Mouse (Mus musculus) inflammation-experienced regulatory T-cells, adult 6 months (primary cell): Measurements from ENCODE around the gene Rab27a. TPM values are rescaled to one million over a fixed set of nuclear protein-coding genes. Genes with fewer than 3 reads are reported as not detected.

Source experiments
- ATAC-seq: one replicate; pipeline ENCODE4 v1.8.0; 2017
- polyA plus RNA-seq, 3 experiments: library from polyadenylated mRNA; unstranded; fragments of 100-300 nt; shearing (Covaris generic); gene quantifications; one replicate each; pipeline ENCODE4 v1.2.1; 2017

The Rab27a gene
- 10 to 100 TPM; 36.2 to 83.0 (median 39.9) TPM for polyA plus RNA-seq

DNA sequence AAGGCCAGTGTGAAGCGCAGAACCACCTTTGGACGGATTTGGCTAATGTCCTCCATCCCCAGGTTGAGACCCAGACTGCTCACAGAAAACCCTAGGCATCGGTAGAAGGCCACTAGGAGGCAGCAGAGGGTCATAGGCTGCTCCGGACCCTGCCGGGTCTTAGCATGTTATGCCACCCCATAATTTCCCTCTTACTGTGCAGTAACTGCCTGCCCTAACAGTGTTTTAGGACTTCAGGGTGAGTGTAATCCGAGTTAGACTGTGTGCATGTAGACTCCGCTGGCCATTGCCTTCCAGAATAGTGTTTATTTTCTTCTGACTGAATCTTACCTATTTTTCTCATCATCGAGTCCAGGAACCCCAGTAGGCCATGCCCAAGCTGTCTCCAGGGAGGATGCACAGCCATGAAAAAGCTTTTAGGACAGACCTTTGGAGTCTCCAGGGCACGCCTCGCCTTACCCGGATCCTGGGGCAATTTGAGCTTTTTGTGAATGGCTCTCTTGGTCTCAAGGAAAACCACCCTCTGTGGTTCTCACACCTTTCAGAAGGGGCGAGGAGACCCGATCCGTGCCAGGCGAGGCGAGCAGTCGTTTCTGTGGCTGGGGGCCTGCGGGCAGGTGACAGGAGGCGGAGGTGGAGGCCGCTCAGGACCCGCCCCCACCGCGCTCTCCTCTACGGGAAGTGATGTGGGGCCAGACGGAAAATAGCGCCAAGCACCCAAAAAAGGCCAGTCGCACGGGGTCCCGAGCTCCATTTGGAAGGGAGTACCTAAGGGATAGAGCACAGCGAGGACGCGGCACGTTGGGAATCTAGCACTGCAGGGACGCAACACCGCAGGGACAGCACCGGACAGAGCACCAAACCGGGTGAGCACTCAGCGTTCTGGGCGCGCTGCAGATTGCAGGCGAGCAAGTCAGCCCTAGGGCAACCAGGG, at the start of gene Rab27a:
Gene Rab27a, plus strand, starts transcription at position 709 of the 934 bp plus-strand sequence.
- peak; percentile 76 for ATAC-seq

- ATAC-seq = no peak
Observed at GRCm38 (mm10) chr9:72996167-72996566, 48.5 kb upstream of the Rab27a start.

GRCm38 (mm10) chr9:72996806-72997205, 47.8 kb upstream of the Rab27a start:
- ATAC-seq = no peak

DNA sequence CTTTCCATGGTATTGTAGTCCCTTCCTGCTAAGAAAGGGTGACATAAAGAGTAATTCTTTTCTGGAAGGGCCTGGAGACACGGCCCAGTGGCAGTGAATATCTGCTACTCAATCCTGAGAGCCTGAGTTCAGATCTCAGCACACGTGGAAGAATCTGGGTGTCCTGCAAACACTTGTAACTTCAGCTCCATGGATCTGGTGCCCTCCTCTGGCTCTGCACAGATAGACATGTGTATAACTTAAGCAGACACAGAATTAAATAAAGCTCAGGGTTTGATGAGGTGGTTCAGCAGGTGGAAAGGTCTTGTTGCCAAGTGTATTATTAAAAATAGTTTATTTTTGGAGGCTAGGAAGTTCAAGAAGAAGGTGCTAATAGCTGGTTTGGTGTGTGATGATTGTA, 44.2 kb upstream of the Rab27a start:
- no peak for ATAC-seq

- ATAC-seq = no peak
Observed at GRCm38 (mm10) chr9:73001314-73002011, 43.2 kb upstream of the Rab27a start.

DNA sequence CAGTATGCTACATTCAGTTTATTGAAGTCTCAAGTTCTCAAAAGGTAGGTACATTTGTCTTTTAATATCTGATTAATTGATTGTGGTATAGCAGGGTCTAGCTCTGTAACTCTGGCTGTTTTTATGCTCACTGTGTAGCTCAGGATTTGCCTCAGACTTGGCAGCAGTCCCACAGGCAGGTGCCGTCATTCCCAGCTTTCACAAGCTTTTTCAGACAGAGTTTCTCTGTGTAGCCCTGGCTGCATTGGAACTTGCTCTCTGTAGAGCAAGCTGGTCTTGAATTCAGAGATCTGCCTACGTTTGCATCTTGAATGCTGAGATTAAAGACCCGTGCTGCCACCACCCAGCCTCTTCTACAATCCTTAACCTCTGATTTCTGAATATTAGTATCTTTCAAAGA, 42.5 kb upstream of the Rab27a start:
- no peak for ATAC-seq

- ATAC-seq = no peak
Observed at GRCm38 (mm10) chr9:73004076-73004475, 40.6 kb upstream of the Rab27a start.

DNA sequence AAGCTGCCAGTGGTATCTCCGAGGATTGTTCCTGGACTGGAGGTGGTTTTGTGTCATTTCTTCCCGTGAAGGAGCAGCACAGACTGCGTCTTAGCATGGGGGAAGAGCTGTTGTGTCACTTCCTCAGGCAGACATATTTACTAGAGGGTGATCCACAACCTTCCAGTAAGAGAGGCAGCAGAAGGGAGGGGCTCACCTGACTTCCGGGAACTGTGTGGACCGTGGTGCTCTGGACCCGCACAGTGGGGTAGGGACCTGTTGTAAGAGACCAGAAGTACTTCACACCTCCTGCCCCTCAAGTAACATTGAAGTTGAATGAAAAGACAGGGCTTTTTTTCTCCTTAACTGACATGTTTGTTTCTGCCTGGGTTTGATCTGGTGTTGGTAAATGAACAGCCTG, 39.5 kb upstream of the Rab27a start:
- no peak for ATAC-seq

GRCm38 (mm10) chr9:73006175-73006574, 38.5 kb upstream of the Rab27a start:
- ATAC-seq = no peak

GRCm38 (mm10) chr9:73008384-73008783, 36.3 kb upstream of the Rab27a start:
- ATAC-seq = no peak

DNA sequence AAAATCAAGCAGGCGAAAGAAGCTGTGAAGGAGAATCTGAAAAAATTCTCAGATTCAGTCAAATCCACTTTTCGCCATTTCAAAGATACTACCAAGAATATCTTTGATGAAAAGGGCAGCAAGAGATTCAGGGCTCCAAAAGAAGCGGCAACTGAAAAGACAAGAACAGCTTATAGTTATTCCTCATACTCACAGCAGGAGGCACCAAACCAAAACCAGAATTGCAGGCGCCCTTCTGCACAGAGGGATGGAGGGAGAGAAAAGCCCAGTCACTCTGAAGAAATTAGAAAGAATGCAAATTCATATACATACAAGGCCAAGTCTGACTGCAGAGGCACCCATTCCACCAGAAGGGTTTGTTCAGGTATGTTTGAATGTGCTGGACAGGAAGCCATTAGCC, 32.0 kb upstream of the Rab27a start:
- ATAC-seq = no peak

DNA sequence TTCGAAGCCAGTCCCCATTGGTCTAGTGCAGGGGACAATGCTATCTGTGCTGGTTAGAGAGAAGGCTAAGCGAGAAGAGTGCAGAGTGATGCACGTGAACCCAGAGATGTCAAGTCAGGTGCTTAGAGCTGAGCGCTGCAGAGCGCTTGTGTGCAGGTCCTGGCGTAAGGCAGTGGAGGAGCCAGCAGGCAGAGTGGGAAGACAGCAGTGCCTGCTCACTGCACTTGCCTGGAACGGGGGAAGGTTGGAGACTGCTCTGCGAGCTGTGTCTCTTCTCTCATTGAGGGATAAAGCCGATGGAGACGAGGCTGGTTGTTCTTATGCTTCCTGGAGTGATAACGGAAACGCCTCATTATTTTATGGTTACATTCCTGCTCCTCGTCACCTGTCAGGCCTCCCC, 29.9 kb upstream of the Rab27a start:
- ATAC-seq = no peak

DNA sequence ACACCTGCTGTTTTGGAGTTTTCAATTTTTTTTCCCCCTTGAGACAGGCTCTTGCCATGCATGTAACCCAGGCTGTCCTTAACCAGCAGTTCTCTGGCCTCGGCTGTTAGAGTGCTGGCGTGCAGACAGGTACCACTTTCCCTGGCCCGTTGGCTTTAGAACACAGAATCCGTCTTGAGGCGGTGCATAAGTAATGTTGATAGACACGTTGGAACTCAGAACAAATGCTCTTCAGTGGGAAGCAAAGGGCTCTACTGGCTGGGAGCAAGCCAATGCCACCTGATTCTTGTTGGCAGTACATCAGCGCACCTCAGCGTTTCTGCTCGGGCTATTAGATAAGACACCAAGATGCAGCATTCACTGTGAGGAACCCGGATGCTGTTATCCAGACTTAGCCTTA, 24.8 kb upstream of the Rab27a start:
- ATAC-seq = no peak

- no peak for ATAC-seq
Observed at GRCm38 (mm10) chr9:73020566-73021097, 24.0 kb upstream of the Rab27a start.

DNA sequence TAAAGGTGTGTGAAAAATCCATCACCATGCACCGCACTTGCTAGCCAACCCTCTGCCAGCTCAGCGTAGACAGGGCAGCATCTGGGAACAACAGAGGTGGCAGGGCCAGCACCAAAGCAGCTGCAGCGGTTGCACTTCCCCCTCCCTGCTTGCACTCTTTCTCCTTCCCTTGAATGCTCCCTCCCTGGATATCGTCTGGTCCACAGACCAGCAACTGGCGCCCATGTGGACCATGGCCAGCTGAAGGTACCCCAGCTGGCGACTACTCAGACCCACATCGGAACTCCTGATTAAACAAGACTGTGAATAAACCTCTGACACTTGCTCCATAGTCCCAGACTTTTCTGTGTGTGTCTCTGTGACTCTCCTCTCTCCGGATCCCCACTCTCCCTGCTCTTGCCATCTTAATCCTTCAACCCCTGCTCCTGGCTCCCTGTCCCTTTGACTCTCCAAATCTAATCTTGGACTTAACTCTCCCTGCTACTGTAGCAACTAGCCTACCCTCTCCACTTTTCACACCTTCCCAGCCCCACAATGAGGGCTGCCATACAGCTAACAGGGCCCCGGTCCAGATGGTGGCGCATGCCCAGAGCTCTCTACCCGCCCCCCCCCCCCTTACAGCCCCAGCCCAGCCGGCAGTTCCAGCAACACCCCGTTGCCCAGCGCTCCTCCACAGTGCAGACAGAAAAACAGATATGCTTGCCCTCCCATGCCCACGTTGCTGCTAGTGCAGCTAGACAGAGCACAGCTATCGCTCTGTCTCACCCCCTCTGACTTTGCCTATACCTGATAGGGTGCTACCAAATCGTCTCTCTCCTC, 18.6 kb upstream of the Rab27a start:
- no peak for ATAC-seq

GRCm38 (mm10) chr9:73030443-73030842, 14.2 kb upstream of the Rab27a start:
- ATAC-seq = no peak

DNA sequence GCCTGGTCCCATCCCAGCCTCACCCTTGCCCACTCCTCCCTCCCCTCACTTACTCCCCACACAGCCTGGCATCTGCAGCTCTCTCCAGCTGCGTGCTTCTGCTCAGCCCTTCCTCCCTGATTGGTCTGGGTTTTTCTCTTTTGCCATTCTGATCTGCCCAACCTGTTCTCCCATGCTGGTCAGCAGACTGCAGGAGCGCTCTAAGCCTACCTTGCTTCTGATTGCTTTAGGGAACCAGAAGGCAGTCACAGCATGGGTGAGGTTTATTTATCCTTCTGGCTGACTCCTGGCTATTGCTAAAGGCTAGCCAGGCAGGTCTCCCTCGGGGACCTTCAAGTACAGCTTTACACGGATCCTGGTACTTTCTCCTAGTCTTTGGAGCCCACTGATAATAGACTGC, 13.2 kb upstream of the Rab27a start:
- ATAC-seq = no peak

GRCm38 (mm10) chr9:73033406-73033805, 11.2 kb upstream of the Rab27a start:
- ATAC-seq = no peak

DNA sequence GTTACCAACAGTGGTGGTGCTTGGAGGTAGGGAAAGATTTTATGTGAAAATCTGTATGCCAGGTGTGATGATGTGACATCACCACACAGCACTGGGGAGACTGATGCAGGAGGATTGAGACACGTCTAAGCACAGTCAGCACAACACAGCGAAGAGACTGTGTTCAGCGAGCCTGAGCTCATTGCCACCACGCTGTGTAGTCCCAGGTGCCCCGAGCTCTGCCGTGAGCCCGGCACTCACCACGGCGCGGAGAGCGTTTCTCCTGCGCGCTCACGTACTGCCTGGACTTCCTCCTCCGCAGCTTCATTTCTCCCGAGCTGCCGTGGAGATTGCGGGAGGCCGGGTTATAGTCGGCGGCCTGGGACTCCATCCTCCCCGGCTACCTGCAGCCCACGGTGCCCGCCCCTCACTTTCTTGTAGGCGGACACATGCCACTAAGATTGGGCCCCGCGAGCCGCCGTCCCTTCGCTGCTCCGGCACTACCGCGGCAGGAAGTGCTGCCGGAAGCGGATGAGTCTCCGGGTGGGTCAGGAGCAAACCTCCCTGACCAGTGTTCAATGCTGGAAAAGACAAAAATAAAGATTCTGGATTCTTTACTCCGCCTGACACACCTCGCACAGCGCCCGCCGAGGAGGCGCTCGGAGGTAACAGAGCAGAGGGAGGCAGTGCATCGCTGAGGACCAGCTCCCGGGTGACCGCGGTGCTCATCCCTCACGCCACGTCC, 5.3 kb upstream of the Rab27a start:
- peak; percentile 72 for ATAC-seq

DNA sequence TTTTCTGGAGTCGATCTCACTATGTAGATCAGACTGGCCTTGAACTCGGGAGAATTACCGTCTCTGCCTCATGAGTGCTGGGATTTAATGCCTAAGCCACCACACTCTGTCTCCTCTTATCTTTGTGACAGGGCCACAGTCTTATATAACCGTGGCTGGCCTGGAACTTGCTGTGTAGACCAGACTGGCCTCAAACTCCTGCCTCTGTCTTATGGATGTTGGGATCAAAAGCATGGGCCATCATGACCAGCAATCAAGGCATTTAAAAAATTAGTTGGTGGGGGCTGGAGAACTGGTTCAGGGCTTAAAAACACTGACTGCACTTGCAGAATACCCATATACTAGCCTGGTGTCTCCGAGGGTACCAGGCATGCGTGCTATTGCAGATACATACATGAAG, 4.6 kb upstream of the Rab27a start, which contains the start of gene Pigb:
Gene Pigb, minus strand, starts transcription at position 299 of the 400 bp plus-strand sequence.
- ATAC-seq = no peak

DNA sequence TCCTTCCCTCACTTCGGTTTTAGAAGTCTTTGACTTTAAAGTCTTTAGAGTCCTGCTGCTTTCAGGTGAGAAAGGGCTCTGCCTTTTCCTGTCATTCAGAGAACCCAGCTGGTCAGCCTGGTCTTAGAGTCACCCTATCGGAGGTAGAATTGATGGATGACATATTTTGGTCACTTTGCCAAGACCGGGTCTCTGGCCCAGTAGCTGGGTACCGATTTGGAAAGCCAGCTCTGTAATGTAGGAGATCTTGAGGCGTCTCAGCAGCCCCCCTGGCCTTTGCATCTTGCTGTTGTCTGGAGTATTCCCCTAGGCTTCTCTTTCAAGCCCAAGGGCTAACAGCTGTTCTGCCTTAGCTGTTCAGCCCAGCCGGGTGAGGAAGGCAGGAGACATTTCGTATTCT, 550 bp downstream of the Rab27a start:
- no peak for ATAC-seq

GRCm38 (mm10) chr9:73045711-73046110, 1.1 kb downstream of the Rab27a start:
- ATAC-seq = no peak
